Mouse (Mus musculus) forebrain, embryonic 14.5 days (tissue): ENCODE results near the gene Pramef17. TPM values are rescaled to one million over a fixed set of nuclear protein-coding genes. Genes with fewer than 3 reads are reported as not detected.

Experiments
- polyA plus RNA-seq: library from polyadenylated mRNA; unstranded; fragments of >200 nt; fragmentation: Nextera tagmentation; extraction: Ambion mirVana; gene quantifications from 2 replicates; pipeline ENCODE4 v1.2.1, GENCODE M21; 2014

Gene Pramef17
- polyA plus RNA-seq, 1 experiment from 2014 or later, result not detected

Other genes with a start within 250 kb of the Pramef17 start
- gene Gm13023, start 205.0 kb downstream of the Pramef17 start, polyA plus RNA-seq, result not detected in 2 replicates
- not detected in 2 replicates for gene Gm13084, start 178.3 kb downstream of the Pramef17 start, polyA plus RNA-seq
- not detected in 2 replicates for gene Gm13103, start 147.9 kb downstream of the Pramef17 start, polyA plus RNA-seq
- not detected in 2 replicates for gene Pramef6, start 94.0 kb downstream of the Pramef17 start, polyA plus RNA-seq
- gene Pramef25, start 43.4 kb downstream of the Pramef17 start, polyA plus RNA-seq, result not detected in 2 replicates
- gene Gm13101, start 27.4 kb downstream of the Pramef17 start, polyA plus RNA-seq, result not detected in 2 replicates
- gene Pramel4, start 64.8 kb upstream of the Pramef17 start, polyA plus RNA-seq, result not detected in 2 replicates
- gene Gm13102, start 112.1 kb upstream of the Pramef17 start, polyA plus RNA-seq, result not detected in 2 replicates
- not detected in 2 replicates for gene Oog3, start 168.3 kb upstream of the Pramef17 start, polyA plus RNA-seq
- not detected in 2 replicates for gene Oog2, start 196.3 kb upstream of the Pramef17 start, polyA plus RNA-seq
- gene C87977, start 218.9 kb upstream of the Pramef17 start, polyA plus RNA-seq, result not detected in 2 replicates